Mouse (Mus musculus): ENCODE measurements at regions not wholly inside any gene's neighbourhood (a gene's known extent, or its start where the extent isn't known, plus 50 kb on each side); places are given as distances from the start of the nearest gene placed in this dataset.

DNA sequence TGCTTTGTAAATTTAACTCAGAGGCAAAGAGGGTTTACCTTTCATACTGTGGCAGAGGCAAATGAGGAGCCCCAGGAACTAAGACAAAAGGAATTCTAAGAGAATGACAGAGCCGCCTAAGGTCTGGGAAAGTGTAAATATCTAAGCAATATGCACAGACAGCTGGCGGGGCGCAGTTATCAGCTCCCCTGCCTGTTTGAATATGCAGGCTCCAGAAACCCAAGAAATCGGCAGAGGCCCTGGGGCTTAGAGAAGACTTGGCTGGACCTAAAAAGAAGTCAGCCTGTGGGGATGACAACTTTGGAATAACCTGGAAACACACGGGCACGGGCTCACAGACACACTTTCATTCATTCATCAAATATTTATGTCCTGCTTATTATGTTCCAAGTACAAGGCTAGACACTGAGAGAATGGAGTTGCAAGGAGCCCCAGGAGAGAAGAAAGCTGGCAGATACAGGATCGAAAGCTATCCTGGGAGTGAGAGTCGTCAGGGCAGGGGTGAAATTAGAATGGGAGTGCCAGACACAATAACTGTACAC, 222.2 kb upstream of the Rpl38 start:
- peaks cover 26% of the 10 kb centered on the region for H3K4me1 ChIP-seq (ENCODE audit: control insufficient read depth, insufficient read depth, low read length)
- H3K4me3 ChIP-seq (ENCODE audit: insufficient read depth, low read depth, low read length): no peak overlapping the region
- H3K27ac ChIP-seq (ENCODE audit: insufficient read depth, low read depth, low read length): no peak overlapping the region
- WGBS: 28% methylated on average over 8 of the region's 8 CpGs
- TF ChIP-seq CTCF (IDR thresholded peaks at IDR 0.05; ENCODE audit: insufficient read depth, low read depth, low read length) (no peak), POLR2A (IDR thresholded peaks at IDR 0.05; ENCODE audit: insufficient read depth, low read depth, low read length) (no peak)

DNA sequence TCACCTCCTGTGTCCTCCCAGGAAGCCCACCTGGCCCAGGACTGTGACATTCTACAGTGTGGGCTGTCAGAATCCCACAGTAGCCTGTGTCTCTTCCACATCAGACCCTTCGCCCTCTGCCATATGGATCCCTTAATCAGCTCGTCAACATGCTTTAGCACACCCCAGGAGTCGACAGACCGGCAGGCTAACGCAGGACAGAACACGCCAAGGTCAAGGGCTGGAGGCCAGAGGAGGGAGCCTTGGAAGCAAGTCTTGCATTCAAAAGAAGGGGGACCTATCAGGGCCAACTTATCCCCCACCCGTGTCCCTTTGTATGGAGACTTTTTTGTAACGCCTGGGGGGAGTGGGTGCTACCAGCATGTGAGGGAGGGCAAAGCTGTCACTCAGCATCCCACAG, 224.1 kb upstream of the Rpl38 start:
- Histone ChIP-seq H3K27ac (ENCODE audit: insufficient read depth, low read depth, low read length) (no peak overlapping the region), H3K4me1 (ENCODE audit: control insufficient read depth, insufficient read depth, low read length) (peaks cover 27% of the 10 kb centered on the region), H3K4me3 (ENCODE audit: insufficient read depth, low read depth, low read length) (no peak overlapping the region)
- TF ChIP-seq CTCF (IDR thresholded peaks at IDR 0.05; ENCODE audit: insufficient read depth, low read depth, low read length) (no peak), POLR2A (IDR thresholded peaks at IDR 0.05; ENCODE audit: insufficient read depth, low read depth, low read length) (no peak)
- 72% methylated on average over 8 of the region's 8 CpGs for WGBS

DNA sequence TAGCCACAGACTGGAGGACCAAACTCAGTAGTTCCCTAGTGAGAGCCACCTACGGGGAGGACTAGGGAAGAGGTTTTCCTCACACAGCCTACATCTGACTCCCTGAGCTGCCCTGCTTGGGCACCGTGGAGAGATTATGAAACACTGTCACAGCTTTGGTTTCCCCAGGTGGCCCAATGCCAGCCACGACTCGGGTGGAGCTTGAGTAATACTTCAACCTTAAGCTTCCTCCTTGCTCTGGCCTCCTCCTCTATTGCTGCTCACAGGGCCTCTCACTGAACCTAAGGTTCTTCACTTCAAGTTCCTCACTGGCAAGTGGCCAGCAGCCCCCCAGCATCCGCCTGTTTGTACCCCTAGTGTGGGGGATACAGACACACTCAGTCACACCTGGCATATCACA, 224.9 kb upstream of the Rpl38 start:
- WGBS: 59% methylated on average over 5 of the region's 5 CpGs
- no peak overlapping the region for H3K4me3 ChIP-seq (ENCODE audit: insufficient read depth, low read depth, low read length)
- H3K4me1 ChIP-seq (ENCODE audit: control insufficient read depth, insufficient read depth, low read length): peaks cover 27% of the 10 kb centered on the region
- H3K27ac ChIP-seq (ENCODE audit: insufficient read depth, low read depth, low read length): no peak overlapping the region
- no peak for TF ChIP-seq POLR2A (IDR thresholded peaks at IDR 0.05; ENCODE audit: insufficient read depth, low read depth, low read length)
- no peak for TF ChIP-seq CTCF (IDR thresholded peaks at IDR 0.05; ENCODE audit: insufficient read depth, low read depth, low read length)

DNA sequence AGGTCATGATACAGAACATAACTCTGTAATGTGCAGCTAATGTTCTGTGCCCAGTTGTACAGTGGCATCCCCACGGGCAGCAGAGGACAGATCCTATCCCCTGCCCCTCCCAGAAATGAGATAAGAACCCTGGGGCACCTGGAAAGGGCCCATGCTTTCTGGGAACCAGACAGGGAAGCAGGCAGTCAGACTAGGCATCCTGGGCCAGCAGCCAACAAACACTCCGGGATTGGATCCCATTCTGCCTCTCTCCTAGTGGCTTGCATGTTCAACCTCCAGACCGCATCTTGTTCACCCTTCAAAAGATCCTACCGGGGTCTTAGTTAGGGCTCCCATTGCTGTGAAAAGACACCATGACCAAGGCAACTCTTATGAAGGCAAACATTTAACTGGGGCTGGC, 229.0 kb upstream of the Rpl38 start:
- H3K4me3 ChIP-seq (ENCODE audit: insufficient read depth, low read depth, low read length): no peak overlapping the region
- peaks cover 26% of the 10 kb centered on the region for H3K4me1 ChIP-seq (ENCODE audit: control insufficient read depth, insufficient read depth, low read length)
- TF ChIP-seq POLR2A (IDR thresholded peaks at IDR 0.05; ENCODE audit: insufficient read depth, low read depth, low read length): no peak
- no peak for TF ChIP-seq CTCF (IDR thresholded peaks at IDR 0.05; ENCODE audit: insufficient read depth, low read depth, low read length)
- no peak overlapping the region for H3K27ac ChIP-seq (ENCODE audit: insufficient read depth, low read depth, low read length)
- 61% methylated on average over 4 of the region's 4 CpGs for WGBS

DNA sequence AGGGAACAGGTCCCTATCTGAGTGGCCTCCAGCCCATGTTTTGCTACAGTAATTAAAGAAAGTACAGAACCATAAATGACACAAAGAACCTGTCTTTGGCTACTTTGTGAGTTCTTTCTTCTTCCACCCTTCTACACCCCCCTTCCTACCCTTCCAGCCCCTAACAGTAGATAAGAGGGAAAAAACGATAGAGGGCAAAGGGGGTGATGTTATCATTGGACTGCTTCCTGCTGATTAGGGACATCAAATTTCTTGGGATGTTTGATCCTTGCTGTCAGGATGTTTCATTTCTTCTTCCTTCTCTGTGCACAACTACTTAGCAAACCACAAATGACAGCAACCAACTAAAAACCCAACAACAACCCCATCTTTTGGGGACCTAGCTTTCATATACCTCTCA, 232.5 kb upstream of the Rpl38 start:
- no peak overlapping the region for H3K27ac ChIP-seq (ENCODE audit: insufficient read depth, low read depth, low read length)
- peaks cover 22% of the 10 kb centered on the region for H3K4me1 ChIP-seq (ENCODE audit: control insufficient read depth, insufficient read depth, low read length)
- no peak for TF ChIP-seq POLR2A (IDR thresholded peaks at IDR 0.05; ENCODE audit: insufficient read depth, low read depth, low read length)
- no peak for TF ChIP-seq CTCF (IDR thresholded peaks at IDR 0.05; ENCODE audit: insufficient read depth, low read depth, low read length)
- no peak overlapping the region for H3K4me3 ChIP-seq (ENCODE audit: insufficient read depth, low read depth, low read length)
- WGBS: 77% methylated on average over 1 of the region's 1 CpGs

DNA sequence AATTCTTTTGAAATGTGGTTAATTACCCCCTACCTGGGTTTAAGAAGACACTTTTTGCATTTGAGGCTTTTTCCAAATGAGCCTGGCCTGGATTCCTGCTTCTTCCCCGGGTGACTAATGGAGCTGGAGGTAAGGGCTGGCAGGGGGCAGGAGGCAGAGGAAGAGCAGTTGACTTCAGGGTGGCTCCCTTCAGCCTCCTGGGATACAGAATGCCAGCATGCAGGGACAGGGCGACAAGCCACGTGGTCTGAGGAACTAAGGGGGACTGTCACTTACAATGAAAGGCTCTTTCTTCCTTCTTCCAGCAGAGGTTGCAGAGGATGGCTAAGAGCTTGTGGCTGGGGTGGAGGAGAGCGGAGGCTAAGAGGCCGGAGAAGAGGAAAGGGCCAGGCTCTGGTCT, 234.8 kb upstream of the Rpl38 start:
- peaks cover 22% of the 10 kb centered on the region for H3K4me1 ChIP-seq (ENCODE audit: control insufficient read depth, insufficient read depth, low read length)
- no peak for TF ChIP-seq POLR2A (IDR thresholded peaks at IDR 0.05; ENCODE audit: insufficient read depth, low read depth, low read length)
- TF ChIP-seq CTCF (IDR thresholded peaks at IDR 0.05; ENCODE audit: insufficient read depth, low read depth, low read length): no peak
- 50% methylated on average over 5 of the region's 5 CpGs for WGBS
- no peak overlapping the region for H3K27ac ChIP-seq (ENCODE audit: insufficient read depth, low read depth, low read length)
- H3K4me3 ChIP-seq (ENCODE audit: insufficient read depth, low read depth, low read length): no peak overlapping the region

DNA sequence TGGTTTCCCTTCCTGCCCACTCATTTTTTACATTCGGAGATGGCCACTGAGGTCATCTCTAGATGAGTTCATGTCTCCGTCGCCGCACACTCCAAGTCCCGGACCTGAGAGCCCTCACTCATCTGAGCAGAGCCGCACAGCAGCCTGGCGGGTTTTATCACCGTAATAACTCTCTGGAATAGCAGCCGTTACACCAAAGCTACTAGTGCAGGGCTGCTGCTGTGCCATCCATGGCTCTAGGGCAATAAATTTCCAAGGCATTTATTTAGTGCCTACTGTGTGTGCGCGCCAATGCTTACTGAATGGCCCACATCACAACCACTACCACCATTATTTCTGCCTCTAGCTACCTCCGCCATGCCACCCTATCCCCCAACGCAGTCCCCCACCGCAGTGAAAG, 242.9 kb upstream of the Rpl38 start:
- Histone ChIP-seq H3K27ac (ENCODE audit: insufficient read depth, low read depth, low read length) (no peak overlapping the region), H3K4me1 (ENCODE audit: control insufficient read depth, insufficient read depth, low read length) (peaks cover 13% of the 10 kb centered on the region), H3K4me3 (ENCODE audit: insufficient read depth, low read depth, low read length) (no peak overlapping the region)
- no peak for TF ChIP-seq CTCF (IDR thresholded peaks at IDR 0.05; ENCODE audit: insufficient read depth, low read depth, low read length)
- TF ChIP-seq POLR2A (IDR thresholded peaks at IDR 0.05; ENCODE audit: insufficient read depth, low read depth, low read length): no peak
- whole genome bisulfite sequencing: 96% methylated on average over 14 of the region's 14 CpGs

DNA sequence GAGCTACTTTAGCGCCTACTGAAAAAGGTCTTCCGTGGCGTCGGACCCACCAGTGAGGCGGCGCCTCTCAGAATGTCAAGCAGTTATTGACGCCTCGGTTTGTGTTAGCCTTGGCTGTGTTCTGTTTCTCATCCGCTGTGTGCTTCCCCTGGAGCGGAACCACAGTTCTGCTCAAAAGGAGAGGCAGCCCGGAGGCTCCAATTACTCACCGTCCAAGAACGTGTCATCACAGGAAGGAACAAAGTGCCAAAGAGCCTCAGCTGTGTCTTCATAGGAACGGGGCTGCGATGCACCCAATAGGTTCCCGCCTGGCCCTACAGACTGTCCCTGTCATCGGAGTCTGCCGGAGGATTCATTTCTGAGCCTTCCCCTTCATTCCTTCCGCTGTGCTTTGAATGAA, 245.0 kb upstream of the Rpl38 start:
- Histone ChIP-seq H3K4me3 (ENCODE audit: insufficient read depth, low read depth, low read length) (no peak overlapping the region), H3K27ac (ENCODE audit: insufficient read depth, low read depth, low read length) (no peak overlapping the region), H3K4me1 (ENCODE audit: control insufficient read depth, insufficient read depth, low read length) (peaks cover 7% of the 10 kb centered on the region)
- WGBS: 45% methylated on average over 19 of the region's 19 CpGs
- TF ChIP-seq POLR2A (IDR thresholded peaks at IDR 0.05; ENCODE audit: insufficient read depth, low read depth, low read length): no peak
- TF ChIP-seq CTCF (IDR thresholded peaks at IDR 0.05; ENCODE audit: insufficient read depth, low read depth, low read length): no peak

DNA sequence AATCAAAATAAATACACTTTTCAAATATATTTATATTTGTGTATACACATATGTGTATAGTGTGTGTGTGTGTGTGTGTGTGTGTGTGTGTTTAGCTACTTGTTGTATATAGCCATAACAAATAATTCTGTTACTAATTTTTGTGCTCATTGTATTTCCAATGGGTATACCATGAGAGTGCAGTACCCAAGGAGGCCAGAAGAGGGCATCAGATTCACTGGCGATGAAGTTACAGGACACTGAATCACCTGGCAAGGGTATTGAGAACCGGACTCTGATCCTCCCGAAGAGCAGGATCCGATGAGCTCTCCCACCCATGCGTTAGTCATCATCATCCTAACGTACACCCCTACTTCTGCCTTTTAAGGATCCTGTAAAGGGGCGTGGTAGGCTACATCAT, 249.3 kb upstream of the Rpl38 start:
- TF ChIP-seq POLR2A (IDR thresholded peaks at IDR 0.05; ENCODE audit: insufficient read depth, low read depth, low read length): no peak
- no peak for TF ChIP-seq CTCF (IDR thresholded peaks at IDR 0.05; ENCODE audit: insufficient read depth, low read depth, low read length)
- Histone ChIP-seq H3K27ac (ENCODE audit: insufficient read depth, low read depth, low read length) (no peak overlapping the region), H3K4me3 (ENCODE audit: insufficient read depth, low read depth, low read length) (no peak overlapping the region), H3K4me1 (ENCODE audit: control insufficient read depth, insufficient read depth, low read length) (peaks cover 7% of the 10 kb centered on the region)
- WGBS: 89% methylated on average over 7 of the region's 7 CpGs

DNA sequence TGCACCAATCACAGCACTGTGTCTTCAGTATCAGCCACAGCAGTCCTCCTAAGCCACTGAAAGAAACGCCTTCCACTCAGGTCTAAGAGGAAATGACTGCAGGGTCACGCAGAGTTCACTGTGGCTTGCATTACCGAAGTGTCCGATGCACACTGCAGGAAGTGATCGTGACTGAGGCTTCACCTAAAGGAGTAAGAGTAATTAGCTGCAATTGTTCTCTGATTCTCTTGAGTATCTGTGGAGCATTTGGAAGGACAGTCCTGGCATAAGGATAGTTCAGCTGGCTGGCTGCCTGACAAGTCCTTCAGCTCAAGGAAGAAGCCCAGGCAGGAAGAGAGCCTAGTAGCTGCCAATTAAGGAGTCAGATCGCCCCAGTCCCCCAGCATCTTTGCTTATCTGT, 252.2 kb upstream of the Rpl38 start:
- H3K27ac ChIP-seq (ENCODE audit: insufficient read depth, low read depth, low read length): no peak overlapping the region
- no peak for TF ChIP-seq CTCF (IDR thresholded peaks at IDR 0.05; ENCODE audit: insufficient read depth, low read depth, low read length)
- TF ChIP-seq POLR2A (IDR thresholded peaks at IDR 0.05; ENCODE audit: insufficient read depth, low read depth, low read length): no peak
- WGBS: 74% methylated on average over 6 of the region's 6 CpGs
- no peaks in the 10 kb centered on the region for H3K4me1 ChIP-seq (ENCODE audit: control insufficient read depth, insufficient read depth, low read length)
- H3K4me3 ChIP-seq (ENCODE audit: insufficient read depth, low read depth, low read length): no peak overlapping the region
